12 mouse cellular contexts compared by ENCODE assay signal in the genomic region with DNA sequence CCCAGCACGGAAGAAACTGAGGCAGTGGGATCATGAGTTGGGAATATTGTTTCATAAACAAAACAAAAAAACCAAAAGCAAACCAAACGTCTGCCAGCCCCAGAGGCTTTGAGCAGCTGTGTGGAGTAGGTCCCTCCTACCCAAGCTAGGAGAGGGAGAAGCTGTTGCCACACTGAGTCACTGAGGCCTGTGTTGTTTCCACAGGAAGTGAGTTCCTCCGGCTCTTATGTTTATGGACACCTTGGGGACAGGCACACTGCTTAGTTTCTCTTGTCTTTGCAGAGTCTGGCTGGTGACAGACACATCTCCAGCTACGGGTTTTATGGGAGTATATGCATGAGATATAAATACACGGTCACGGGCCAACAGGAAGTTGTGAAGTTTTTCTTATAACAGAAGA. TPM values are rescaled to one million over a fixed set of nuclear protein-coding genes. Genes with fewer than 3 reads are reported as not detected.
A peak's percentile ranks its signal among the peaks of the same experiment; 100 is the strongest.
DNase-seq lines count a peak whose midpoint lies in the region; ATAC-seq and TF ChIP-seq lines count a peak whose summit lies in the region.
"Had no signal": no experiment of that assay in that cellular context is flagged by ENCODE, and none has a peak within 500 bp of the region (broad histone marks: within the 10 kb centered on the region; RNA-seq: fewer than 3 reads in every experiment).

No protein-coding gene starts in this region.

- DNase-seq in heart, postnatal 10 days, result no peak
- DNase-seq in naive thymus-derived CD4-positive, alpha-beta T cell, adult 2 months (ENCODE audit: low read depth), result peak; percentile 63
- no peak for DNase-seq in right cerebral cortex, postnatal 25 days
- no peak for DNase-seq in forebrain, embryonic 14.5 days (ENCODE audit: low spot score)
- no peak for DNase-seq in cerebellum, adult 9-10 months
- DNase-seq: adrenal gland, adult 2 months; forebrain, postnatal 0 days; heart, postnatal 36 days had no signal

- peak overlapping the region; percentile 62 for H3K27ac ChIP-seq in heart, embryonic 16.5 days (ENCODE audit: low read length)
- H3K27ac ChIP-seq in forebrain, embryonic 14.5 days (ENCODE audit: low read depth, low read length), result no peak overlapping the region
- H3K27ac ChIP-seq: macrophage had no signal

- no peak for TF ChIP-seq CTCF in C2C12 (IDR thresholded peaks at IDR 0.05; ENCODE audit: control insufficient read depth, insufficient read depth, insufficient read length)

- WGBS in heart, embryonic 16.5 days, result 33% methylated on average over 6 of the region's 6 CpGs
- WGBS in forebrain, embryonic 14.5 days, result 85% methylated on average over 6 of the region's 6 CpGs

- no peaks in the 10 kb centered on the region for H3K36me3 ChIP-seq in heart, embryonic 16.5 days (ENCODE audit: control insufficient read depth, insufficient read depth)
- H3K36me3 ChIP-seq in C2C12 (ENCODE audit: control insufficient read depth, insufficient read depth), result no peaks in the 10 kb centered on the region
- no peaks in the 10 kb centered on the region for H3K36me3 ChIP-seq in forebrain, embryonic 14.5 days (ENCODE audit: control insufficient read depth, insufficient read depth, low read length)

- no peak overlapping the region for H3K9ac ChIP-seq in heart, embryonic 16.5 days (ENCODE audit: low read length)
- no peak overlapping the region for H3K9ac ChIP-seq in forebrain, embryonic 14.5 days (ENCODE audit: low read length)
- H3K9ac ChIP-seq: forebrain, postnatal 0 days had no signal

- H3ac ChIP-seq in C2C12 (ENCODE audit: control insufficient read depth, insufficient read length, low read depth), result no peak overlapping the region

- H3K9me3 ChIP-seq in heart, embryonic 16.5 days (replicated peaks; ENCODE audit: control insufficient read depth, low read length), result no peaks in the 10 kb centered on the region
- H3K9me3 ChIP-seq in forebrain, embryonic 14.5 days (replicated peaks; ENCODE audit: control insufficient read depth, low read length), result no peaks in the 10 kb centered on the region

- H3K4me3 ChIP-seq in heart, embryonic 16.5 days (ENCODE audit: low read length), result no peak overlapping the region
- no peak overlapping the region for H3K4me3 ChIP-seq in C2C12 (ENCODE audit: insufficient read depth, poor library complexity, severe bottlenecking)
- H3K4me3 ChIP-seq in forebrain, embryonic 14.5 days (ENCODE audit: low read depth, low read length), result no peak overlapping the region

- intact Hi-C loops in heart, postnatal 10 days (cut with DNase I), result no loop called here

- ATAC-seq in heart, embryonic 16.5 days (replicated peaks; ENCODE audit: extremely low read depth, insufficient read depth, low FRiP score), result peak; percentile 31; the same call in 1 of the 2 replicates
- ATAC-seq in activated CD4-positive, CD25-positive, alpha-beta regulatory T cell, adult 4 months, result peak; percentile 89
- no peak for ATAC-seq in forebrain, embryonic 14.5 days
- ATAC-seq: forebrain, postnatal 0 days had no signal

- peaks cover 39% of the 10 kb centered on the region for H3K4me1 ChIP-seq in heart, embryonic 16.5 days (ENCODE audit: control insufficient read depth, insufficient read depth, low read length)
- H3K4me1 ChIP-seq in forebrain, embryonic 14.5 days (ENCODE audit: control insufficient read depth, insufficient read depth, low read length), result peaks cover 6% of the 10 kb centered on the region

- no peaks in the 10 kb centered on the region for H3K79me2 ChIP-seq in C2C12 (ENCODE audit: control insufficient read depth, insufficient read depth)

- H3K4me2 ChIP-seq in heart, embryonic 16.5 days (ENCODE audit: low read depth, low read length), result no peak overlapping the region
- H3K4me2 ChIP-seq in forebrain, embryonic 14.5 days (ENCODE audit: low read length), result no peak overlapping the region

- H3K79me3 ChIP-seq in C2C12 (ENCODE audit: low read depth), result no peaks in the 10 kb centered on the region

- H3K27me3 ChIP-seq in heart, embryonic 16.5 days (ENCODE audit: control insufficient read depth, insufficient read depth, low read length), result no peaks in the 10 kb centered on the region
- H3K27me3 ChIP-seq in C2C12 (ENCODE audit: control insufficient read depth, insufficient read depth, insufficient read length), result no peaks in the 10 kb centered on the region
- no peaks in the 10 kb centered on the region for H3K27me3 ChIP-seq in forebrain, embryonic 14.5 days (replicated peaks; ENCODE audit: control insufficient read depth, insufficient read depth, low read length)

TF ChIP-seq in C2C12, 6 proteins besides CTCF, POLR2A, EP300 and RAD21:
- TF ChIP-seq MYOD1 (IDR thresholded peaks at IDR 0.05; ENCODE audit: control insufficient read depth, insufficient read length, low read depth) (peak; percentile 74), MYOG (IDR thresholded peaks at IDR 0.05; ENCODE audit: control insufficient read depth, extremely low read depth, insufficient read length) (no peak), FOSL1 (IDR thresholded peaks at IDR 0.05; ENCODE audit: insufficient read depth, low read length, poor library complexity, severe bottlenecking) (peak; percentile 67), USF1 (IDR thresholded peaks at IDR 0.05; ENCODE audit: low read depth) (no peak), CEBPB (IDR thresholded peaks at IDR 0.05; ENCODE audit: low read depth) (no peak), MAX (IDR thresholded peaks at IDR 0.05) (peak; percentile 39)

RNA-seq across cellular contexts. Expression of gene Gadd45g, which starts 39.6 kb away (rescaled TPM):
- 43.1 and 52.1 TPM in 2 replicates for polyA plus RNA-seq in heart, embryonic 16.5 days (2015; fragmentation: Nextera tagmentation; extraction: Ambion mirVana)
- total RNA-seq in heart, postnatal 10 days (2021), result 10 to 100 TPM; 27.8 to 37.9 TPM
- polyA plus RNA-seq in C2C12 (2012; fragmentation: generic; extraction: Trizol), result 180 TPM
- 10 to 100 TPM; 19.4 to 27.4 TPM for polyA plus RNA-seq in activated CD4-positive, CD25-positive, alpha-beta regulatory T cell, adult 4 months (2017; shearing (Covaris generic))
- 112 and 132 TPM in 2 replicates for polyA plus RNA-seq in forebrain, embryonic 14.5 days (2014; fragmentation: Nextera tagmentation; extraction: Ambion mirVana)
